Mouse (Mus musculus) forebrain, embryonic 11.5 days (tissue): ENCODE results near the gene Hells. TPM values are rescaled to one million over a fixed set of nuclear protein-coding genes. Genes with fewer than 3 reads are reported as not detected.

Source experiments
- ATAC-seq: fragments of 200-750 bp; cut with Nextera tagmentation; replicated peaks from 2 replicates; pipeline ENCODE4 v1.8.0; 2017; ENCODE audit warnings: moderate TSS enrichment; ENCODE audit not compliant: low FRiP score
- DNase-seq: peaks from one replicate; pipeline ENCODE4 v3.0.0-alpha.2; 2017; ENCODE audit warnings: low spot score
- H3K27ac ChIP-seq: fragments of 300-500 bp; sonication (generic); 2 replicates; pipeline ENCODE4 v1.5.1; 2014; ENCODE audit warnings: low read depth, low read length
- H3K27me3 ChIP-seq: fragments of 300-500 bp; sonication (generic); 2 replicates; pipeline ENCODE4 v1.6.1; 2014; ENCODE audit warnings: mild to moderate bottlenecking, low read length, mixed read lengths; ENCODE audit not compliant: control insufficient read depth, insufficient read depth
- H3K36me3 ChIP-seq: fragments of 300-500 bp; sonication (generic); 2 replicates; pipeline ENCODE4 v1.6.1; 2014; ENCODE audit warnings: mild to moderate bottlenecking, low read length, moderate library complexity, mixed read lengths; ENCODE audit not compliant: control insufficient read depth, insufficient read depth
- H3K4me1 ChIP-seq: fragments of 300-500 bp; sonication (generic); replicated peaks from 2 replicates; pipeline ENCODE4 v1.6.1; 2014; ENCODE audit warnings: low read length, mixed read lengths; ENCODE audit not compliant: control insufficient read depth, insufficient read depth
- H3K4me2 ChIP-seq: fragments of 300-500 bp; sonication (generic); 2 replicates; pipeline ENCODE4 v1.6.1; 2014; ENCODE audit warnings: low read depth, mild to moderate bottlenecking, low read length, moderate library complexity, mixed read lengths; ENCODE audit not compliant: severe bottlenecking
- H3K4me3 ChIP-seq: fragments of 300-500 bp; sonication (generic); 2 replicates; pipeline ENCODE4 v1.5.1; 2014; ENCODE audit warnings: low read depth, low read length
- H3K9ac ChIP-seq: fragments of 300-500 bp; sonication (generic); 2 replicates; pipeline ENCODE4 v1.6.1; 2014; ENCODE audit warnings: low read length
- H3K9me3 ChIP-seq: fragments of 300-500 bp; sonication (generic); 2 replicates; pipeline ENCODE4 v1.6.1; 2016; ENCODE audit warnings: low read length, mixed read lengths; ENCODE audit not compliant: control insufficient read depth
- WGBS: fragments of 180-500 bp; shearing (Covaris S2); extraction: QIAGEN DNeasy Blood & Tissue Kit; methylation state at CpG from one replicate; pipeline ENCODE4 v1.1.7; 2014; 5-methylcytosine and 5-hydroxymethylcytosine counted together
- polyA plus RNA-seq: library from polyadenylated mRNA; unstranded; fragments of >200 nt; fragmentation: Nextera tagmentation; extraction: Ambion mirVana; gene quantifications from 2 replicates; pipeline ENCODE4 v1.2.1, GENCODE M21; 2014

Gene Hells
- 99.7 and 109 TPM in 2 replicates for polyA plus RNA-seq

DNA sequence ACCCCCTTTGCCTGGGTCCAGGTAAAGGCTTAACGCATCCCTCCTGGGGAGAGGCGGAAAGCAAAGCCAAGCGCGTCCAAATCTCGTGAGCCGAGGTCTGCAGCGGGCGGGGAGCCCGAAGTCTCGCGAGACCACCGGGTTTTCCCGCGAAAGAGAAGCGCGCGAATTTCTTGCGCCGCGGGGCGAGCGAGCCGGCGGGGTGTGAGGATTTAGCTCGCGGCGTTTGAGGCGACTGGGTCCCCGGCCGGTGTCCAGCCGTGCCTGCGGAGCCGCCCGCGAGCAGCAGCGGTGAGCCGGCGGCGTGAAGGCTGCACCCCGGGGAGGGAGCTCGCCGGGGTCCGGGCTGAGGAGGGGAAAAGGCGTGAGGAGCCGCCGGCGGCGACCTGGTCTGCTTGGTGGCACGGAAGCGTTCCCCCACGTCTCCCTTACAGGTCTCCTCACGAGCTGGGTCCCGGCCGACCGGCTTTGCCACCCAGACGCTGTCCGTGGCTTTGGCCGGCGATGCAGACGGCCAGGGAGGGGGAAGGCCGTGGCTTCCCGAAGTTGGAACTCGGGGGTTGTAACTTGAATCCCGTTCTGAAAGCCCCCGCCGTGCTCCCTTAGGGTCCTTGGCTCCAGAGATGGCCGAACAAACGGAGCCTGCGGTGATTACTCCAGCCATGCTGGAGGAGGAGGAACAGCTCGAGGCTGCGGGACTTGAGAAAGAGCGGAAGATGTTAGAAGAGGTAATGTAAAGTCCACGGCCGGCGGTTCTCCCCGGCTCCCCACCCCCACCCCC lies at the start of gene Hells:
TSS of gene Hells (plus strand) at position 128 of the 778 bp plus-strand sequence.
- H3K4me3 ChIP-seq, result peak within 1 kb of the TSS; percentile 79
- peak within 1 kb of the TSS; percentile 96 for H3K9ac ChIP-seq
- no peaks in the 10 kb centered on the region for H3K9me3 ChIP-seq
- H3K27ac ChIP-seq, result peak within 1 kb of the TSS; percentile 79
- no peaks in the 10 kb centered on the region for H3K27me3 ChIP-seq
- H3K4me1 ChIP-seq, result no peaks in the 10 kb centered on the region
- ATAC-seq (peak; percentile 92), DNase-seq (peak; percentile 96)
- peaks cover under 1% of the 10 kb centered on the region; the same call in 1 of the 2 replicates for H3K36me3 ChIP-seq
- H3K4me2 ChIP-seq, result peak within 1 kb of the TSS; percentile 77
- WGBS, result under 1% methylated on average over 75 of the region's 76 CpGs

DNA sequence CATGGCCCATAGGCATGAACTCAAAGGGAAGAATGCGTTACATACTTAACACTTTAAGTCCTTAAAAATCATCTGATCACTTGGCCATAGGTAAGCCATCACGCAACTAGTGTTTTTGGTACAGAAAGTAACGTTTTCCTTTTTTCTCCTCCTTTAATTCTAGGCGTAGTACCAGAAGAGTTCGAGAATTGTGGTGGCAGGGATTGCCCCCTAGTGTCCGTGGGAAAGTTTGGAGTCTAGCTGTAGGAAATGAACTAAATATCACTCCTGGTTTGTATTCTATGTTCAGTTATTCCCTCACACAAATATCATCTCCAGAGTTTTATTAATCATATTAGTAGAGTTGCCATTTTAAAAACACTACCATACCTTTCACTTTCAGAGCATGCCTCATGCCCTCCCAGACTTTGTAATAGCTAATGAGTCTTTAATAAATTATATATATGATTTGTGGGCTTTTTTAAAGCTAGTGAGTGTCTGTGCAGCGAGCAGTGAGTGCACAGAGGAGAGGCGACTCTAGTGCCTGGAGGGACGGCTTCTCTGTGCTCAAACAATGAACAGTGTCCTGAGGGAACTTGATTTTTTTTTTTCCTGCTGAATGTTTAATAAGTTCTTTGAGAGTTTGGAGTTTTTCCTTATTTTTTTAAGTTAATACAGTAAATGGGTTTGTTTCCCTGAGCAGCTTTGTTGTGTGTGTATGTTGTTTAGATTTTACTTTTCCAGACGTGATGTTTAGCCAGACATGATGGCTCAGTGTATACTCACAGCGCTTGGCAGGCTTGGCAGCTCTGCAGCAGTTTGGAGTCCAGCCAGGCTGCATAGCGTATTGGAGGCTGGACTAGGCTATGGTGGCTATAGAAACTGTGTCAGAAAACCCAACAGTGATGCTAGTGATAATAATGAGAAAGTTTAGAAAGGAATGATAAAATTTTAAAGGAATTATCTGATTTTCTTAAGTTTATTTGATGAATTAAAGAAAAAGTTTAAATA lies 29.3 kb upstream of the Hells start:
- no peaks in the 10 kb centered on the region for H3K4me1 ChIP-seq
- DNase-seq, result no peak
- no peak overlapping the region for H3K4me3 ChIP-seq
- H3K4me2 ChIP-seq, result no peak overlapping the region
- no peak overlapping the region for H3K9ac ChIP-seq
- no peak overlapping the region for H3K27ac ChIP-seq
- H3K9me3 ChIP-seq, result no peaks in the 10 kb centered on the region
- H3K36me3 ChIP-seq, result no peaks in the 10 kb centered on the region
- no peak for ATAC-seq
- WGBS, result 85% methylated on average over 12 of the region's 12 CpGs
- H3K27me3 ChIP-seq, result no peaks in the 10 kb centered on the region

DNA sequence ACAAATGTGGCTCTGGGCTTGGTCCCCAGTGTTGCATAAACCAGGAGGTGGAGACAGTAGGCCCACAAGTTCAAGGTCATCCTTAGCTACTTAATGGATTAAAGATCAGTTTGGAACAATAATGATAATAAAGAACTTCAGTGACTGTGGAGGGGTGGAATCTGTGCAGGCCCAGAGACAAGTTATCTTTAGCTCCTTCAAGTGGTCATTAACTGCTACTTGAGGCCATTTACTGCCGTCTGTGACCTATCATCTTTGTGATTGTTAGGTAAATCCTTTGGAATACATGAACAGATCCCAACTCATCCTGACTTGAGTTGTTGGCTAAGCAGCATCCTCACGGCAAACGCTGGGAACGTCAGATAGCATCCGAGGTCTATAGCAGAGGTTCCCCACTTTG lies 28.2 kb upstream of the Hells start:
- Histone ChIP-seq H3K27me3 (no peaks in the 10 kb centered on the region), H3K9ac (no peak overlapping the region), H3K4me2 (no peak overlapping the region), H3K9me3 (no peaks in the 10 kb centered on the region), H3K36me3 (no peaks in the 10 kb centered on the region), H3K4me1 (no peaks in the 10 kb centered on the region), H3K27ac (no peak overlapping the region), H3K4me3 (no peak overlapping the region)
- no peak for DNase-seq
- 89% methylated on average over 5 of the region's 5 CpGs for WGBS
- no peak for ATAC-seq

DNA sequence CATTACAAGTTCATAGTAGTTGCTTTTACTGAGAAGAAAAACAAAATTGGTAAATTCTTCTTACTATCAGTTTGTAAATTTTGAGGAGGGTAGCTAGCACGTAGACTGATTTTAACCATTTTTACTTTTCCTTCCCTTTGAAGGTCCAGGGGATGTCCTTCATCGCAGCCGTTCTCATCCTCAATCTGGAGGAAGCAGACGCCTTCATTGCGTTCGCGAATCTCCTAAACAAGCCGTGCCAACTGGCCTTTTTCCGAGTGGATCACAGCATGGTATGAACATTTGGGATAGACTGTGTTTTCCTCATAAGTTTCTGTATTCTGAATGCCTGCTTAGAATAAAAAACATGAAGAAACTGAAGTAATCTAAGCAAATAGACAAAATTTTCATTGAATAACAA lies 16.9 kb upstream of the Hells start:
- no peaks in the 10 kb centered on the region for H3K9me3 ChIP-seq
- no peak overlapping the region for H3K4me3 ChIP-seq
- no peak overlapping the region for H3K4me2 ChIP-seq
- no peak for ATAC-seq
- WGBS, result 95% methylated on average over 9 of the region's 9 CpGs
- no peaks in the 10 kb centered on the region for H3K27me3 ChIP-seq
- no peak overlapping the region for H3K9ac ChIP-seq
- no peaks in the 10 kb centered on the region for H3K4me1 ChIP-seq
- no peak for DNase-seq
- H3K36me3 ChIP-seq, result no peaks in the 10 kb centered on the region
- no peak overlapping the region for H3K27ac ChIP-seq

DNA sequence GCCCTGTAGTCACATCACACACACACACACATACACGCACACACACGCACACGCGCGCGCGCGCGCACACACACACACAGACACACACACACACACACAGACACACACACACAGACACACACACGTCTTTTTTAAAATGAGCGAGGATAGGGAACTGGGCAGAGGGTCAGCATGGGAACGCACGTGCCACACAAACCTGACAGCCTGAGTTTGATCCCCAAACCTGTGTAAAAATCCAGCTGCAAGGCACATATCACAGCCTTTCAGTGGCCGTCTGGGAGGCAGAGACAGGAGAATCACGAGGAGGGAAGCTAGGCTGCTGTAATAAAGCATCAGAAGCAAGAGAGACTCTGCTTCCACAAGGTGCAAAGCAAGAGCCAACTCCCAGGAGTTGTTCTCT lies 15.8 kb upstream of the Hells start:
- no peak overlapping the region for H3K4me3 ChIP-seq
- DNase-seq (no peak), ATAC-seq (no peak)
- H3K27me3 ChIP-seq, result no peaks in the 10 kb centered on the region
- no peaks in the 10 kb centered on the region for H3K9me3 ChIP-seq
- 89% methylated on average over 15 of the region's 15 CpGs for WGBS
- H3K36me3 ChIP-seq, result no peaks in the 10 kb centered on the region
- H3K27ac ChIP-seq, result no peak overlapping the region
- H3K9ac ChIP-seq, result no peak overlapping the region
- no peaks in the 10 kb centered on the region for H3K4me1 ChIP-seq
- H3K4me2 ChIP-seq, result no peak overlapping the region

DNA sequence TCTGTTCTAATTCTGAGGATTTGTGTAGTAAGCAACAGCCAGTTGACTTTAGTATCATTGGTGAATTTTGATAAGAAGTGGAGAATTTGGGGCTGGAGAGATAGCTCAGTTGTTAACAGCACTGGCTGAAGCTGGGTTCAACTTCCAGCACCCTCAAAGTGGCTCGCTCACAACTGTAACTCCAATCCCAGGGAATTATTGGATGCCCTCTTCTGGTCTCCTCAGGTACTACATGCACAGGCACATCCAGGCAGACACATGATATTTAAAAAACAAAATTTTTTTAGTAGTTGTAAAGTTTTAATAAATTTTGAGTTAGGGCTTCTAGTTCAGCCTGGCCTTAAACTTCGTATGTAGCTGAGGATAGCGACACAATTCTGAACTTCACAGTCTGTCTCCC lies 15.0 kb upstream of the Hells start:
- Histone ChIP-seq H3K27me3 (no peaks in the 10 kb centered on the region), H3K9me3 (no peaks in the 10 kb centered on the region), H3K4me3 (no peak overlapping the region), H3K4me1 (no peaks in the 10 kb centered on the region), H3K36me3 (no peaks in the 10 kb centered on the region), H3K27ac (no peak overlapping the region), H3K4me2 (no peak overlapping the region), H3K9ac (no peak overlapping the region)
- ATAC-seq (no peak), DNase-seq (peak; percentile 55)
- 52% methylated on average over 3 of the region's 3 CpGs for WGBS

DNA sequence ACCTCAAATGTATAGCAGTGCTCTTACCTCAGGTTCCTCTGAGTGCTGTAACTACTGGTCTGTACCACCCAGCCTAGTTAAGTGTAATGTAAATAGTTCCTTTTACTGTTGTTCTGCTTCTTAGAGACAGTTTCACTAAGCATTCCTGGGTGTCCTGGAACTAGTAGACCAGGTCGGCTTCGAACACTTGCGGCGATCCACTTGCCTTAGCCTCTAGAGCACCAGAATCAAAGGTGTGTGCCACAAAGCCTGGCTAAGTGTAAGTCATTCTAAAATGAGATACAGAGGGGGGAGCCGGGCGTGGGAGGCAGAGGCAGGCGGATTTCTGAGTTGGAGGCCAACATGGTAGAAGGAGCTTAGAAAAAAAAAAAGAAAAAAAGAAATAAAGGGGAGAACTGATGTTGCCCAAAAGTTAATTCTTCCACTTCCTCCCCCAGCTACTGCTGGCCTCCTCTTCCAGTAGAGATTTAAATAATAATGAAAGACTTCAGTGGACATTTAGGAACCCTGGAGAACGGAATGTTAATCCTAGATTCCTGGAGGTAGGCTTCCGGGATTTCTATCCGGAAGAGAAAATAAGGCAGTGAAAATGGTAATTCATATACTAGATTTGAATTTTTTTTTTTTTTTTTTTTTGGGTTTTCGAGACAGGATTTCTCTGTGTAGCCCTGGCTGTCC lies 2.1 kb upstream of the Hells start:
- no peak overlapping the region for H3K27ac ChIP-seq
- no peak overlapping the region for H3K4me2 ChIP-seq
- H3K9me3 ChIP-seq, result no peaks in the 10 kb centered on the region
- no peak overlapping the region for H3K4me3 ChIP-seq
- H3K4me1 ChIP-seq, result no peaks in the 10 kb centered on the region
- DNase-seq (no peak), ATAC-seq (no peak)
- WGBS, result 93% methylated on average over 10 of the region's 11 CpGs
- no peaks in the 10 kb centered on the region for H3K27me3 ChIP-seq
- no peaks in the 10 kb centered on the region for H3K36me3 ChIP-seq
- no peak overlapping the region for H3K9ac ChIP-seq

DNA sequence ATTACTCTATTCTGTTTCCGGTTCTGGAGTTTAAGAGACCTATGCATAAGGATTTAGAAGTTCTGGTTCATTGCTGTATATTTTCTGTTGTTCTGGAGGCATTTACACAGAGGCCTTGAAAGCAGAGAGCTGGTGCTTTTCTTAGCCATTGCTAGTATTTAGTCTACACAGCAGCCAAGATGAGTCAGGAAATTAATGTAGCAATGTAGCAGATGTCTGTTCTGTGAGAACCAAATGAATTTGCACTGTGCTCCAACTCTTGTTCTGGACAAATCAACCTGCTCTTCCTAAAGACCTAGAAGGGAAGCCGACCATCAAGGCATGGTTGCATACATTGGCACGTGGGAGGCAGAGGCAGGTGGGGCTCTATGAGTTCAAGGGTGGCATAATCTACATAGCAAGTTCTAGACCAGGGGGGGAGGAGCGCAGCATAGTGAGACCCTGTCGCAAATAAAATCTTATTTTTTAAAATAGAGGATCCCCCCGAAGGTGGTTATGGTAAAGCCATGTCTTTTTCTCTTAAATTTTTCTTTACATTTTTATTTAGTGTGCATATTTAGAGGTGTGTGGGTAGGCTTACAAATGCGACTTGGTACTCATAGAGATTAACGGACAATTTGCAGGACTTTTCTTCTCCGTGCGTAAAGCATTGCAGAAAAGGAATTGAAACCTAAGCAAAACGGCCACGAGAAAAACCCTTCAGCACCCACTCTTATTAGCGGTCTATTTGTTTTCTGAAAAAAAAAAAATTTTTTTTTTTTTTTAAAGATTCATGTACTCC lies 1.1 kb upstream of the Hells start:
- peak overlapping the region; percentile 96 for H3K9ac ChIP-seq
- no peak for ATAC-seq
- WGBS, result 80% methylated on average over 13 of the region's 13 CpGs
- H3K27me3 ChIP-seq, result no peaks in the 10 kb centered on the region
- no peak for DNase-seq
- H3K4me3 ChIP-seq, result peak overlapping the region; percentile 79; the same call in 1 of the 2 replicates
- H3K27ac ChIP-seq, result no peak overlapping the region
- peak overlapping the region; percentile 77 for H3K4me2 ChIP-seq
- no peaks in the 10 kb centered on the region for H3K9me3 ChIP-seq
- no peaks in the 10 kb centered on the region for H3K4me1 ChIP-seq
- H3K36me3 ChIP-seq, result no peaks in the 10 kb centered on the region
